Mouse (Mus musculus) urinary bladder, adult 2 months (tissue): Measurements from ENCODE around the gene Avil. TPM values are rescaled to one million over a fixed set of nuclear protein-coding genes. Genes with fewer than 3 reads are reported as not detected.
A peak's percentile ranks its signal among the peaks of the same experiment; 100 is the strongest.

ENCODE experiments used
- DNase-seq: peaks from one replicate; pipeline ENCODE4 v3.0.0; 2022; ENCODE audit warnings: low spot score
- polyA plus RNA-seq: library from polyadenylated mRNA; depleted of rRNA; stranded (reverse); fragments of >200 nt; gene quantifications from 2 replicates; pipeline ENCODE4 v1.2.3, GENCODE M21; 2012; rRNA removed

The Avil gene
- 0.28 and 0.53 TPM in 2 replicates for polyA plus RNA-seq

- DNase-seq, result no peak
Measured at GRCm38 (mm10) chr10:127000529-127000928, at the start of gene Avil. Gene Avil (plus strand): TSS chr10:127000709.

- DNase-seq, result no peak
Measured at GRCm38 (mm10) chr10:126952375-126952774, 48.1 kb upstream of the Avil start.

GRCm38 (mm10) chr10:126953029-126953471, 47.5 kb upstream of the Avil start:
- no peak for DNase-seq

- no peak for DNase-seq
Measured at GRCm38 (mm10) chr10:126956692-126957358, 43.7 kb upstream of the Avil start.

- DNase-seq, result peak; percentile 46
Measured at GRCm38 (mm10) chr10:126957359-126958107, 43.0 kb upstream of the Avil start.

- DNase-seq, result no peak
Measured at GRCm38 (mm10) chr10:126960496-126960895, 40.0 kb upstream of the Avil start.

- no peak for DNase-seq
Measured at GRCm38 (mm10) chr10:126961757-126962156, 38.8 kb upstream of the Avil start.

GRCm38 (mm10) chr10:126962271-126962965, 38.1 kb upstream of the Avil start:
- DNase-seq, result peak; percentile 33

GRCm38 (mm10) chr10:126962966-126963330, 37.6 kb upstream of the Avil start:
- no peak for DNase-seq

- no peak for DNase-seq
Measured at GRCm38 (mm10) chr10:126963821-126964220, 36.7 kb upstream of the Avil start.

- no peak for DNase-seq
Measured at GRCm38 (mm10) chr10:126971363-126972050, 29.0 kb upstream of the Avil start.

- DNase-seq, result no peak
Measured at GRCm38 (mm10) chr10:126972051-126972725, 28.3 kb upstream of the Avil start.

- no peak for DNase-seq
Measured at GRCm38 (mm10) chr10:126972988-126973387, 27.5 kb upstream of the Avil start.

GRCm38 (mm10) chr10:126975706-126976105, 24.8 kb upstream of the Avil start:
- DNase-seq, result no peak

- no peak for DNase-seq
Measured at GRCm38 (mm10) chr10:126977076-126977475, 23.4 kb upstream of the Avil start.

GRCm38 (mm10) chr10:126978277-126978994, 22.1 kb upstream of the Avil start, which contains the start of gene Ctdsp2:
Gene Ctdsp2 (plus strand): TSS chr10:126978717.
- DNase-seq, result peak; percentile 99

- DNase-seq, result peak; percentile 63
Measured at GRCm38 (mm10) chr10:126979121-126979635, 21.3 kb upstream of the Avil start.

GRCm38 (mm10) chr10:126979636-126980151, 20.8 kb upstream of the Avil start:
- no peak for DNase-seq

GRCm38 (mm10) chr10:126980221-126980932, 20.1 kb upstream of the Avil start:
- DNase-seq, result no peak
